Mouse (Mus musculus) liver, embryonic 13.5 days (tissue): ENCODE measurements around the gene Ms4a2. TPM values are rescaled to one million over a fixed set of nuclear protein-coding genes. Genes with fewer than 3 reads are reported as not detected.

Source experiments
- ATAC-seq: fragments of 200-750 bp; cut with Nextera tagmentation; 2 replicates; pipeline ENCODE4 v1.8.0; 2017; ENCODE audit warnings: low read depth, mild to moderate bottlenecking, moderate number of reproducible peaks, moderate library complexity
- DNase-seq: peaks from one replicate; pipeline ENCODE4 v3.0.0; 2022
- H3K27ac ChIP-seq: fragments of 300-500 bp; sonication (generic); 2 replicates; pipeline ENCODE4 v1.5.1; 2015; ENCODE audit warnings: moderate library complexity, mild to moderate bottlenecking, inconsistent platforms
- H3K27me3 ChIP-seq: fragments of 300-500 bp; sonication (generic); 2 replicates; pipeline ENCODE4 v1.6.1; 2015; ENCODE audit warnings: mild to moderate bottlenecking, inconsistent platforms
- H3K36me3 ChIP-seq: fragments of 300-500 bp; sonication (generic); 2 replicates; pipeline ENCODE4 v1.6.1; 2015; ENCODE audit warnings: mild to moderate bottlenecking, inconsistent platforms
- H3K4me1 ChIP-seq: fragments of 300-500 bp; sonication (generic); replicated peaks from 2 replicates; pipeline ENCODE4 v1.6.1; 2015; ENCODE audit warnings: inconsistent platforms
- H3K4me2 ChIP-seq: fragments of 300-500 bp; sonication (generic); 2 replicates; pipeline ENCODE4 v1.6.1; 2015; ENCODE audit warnings: inconsistent platforms, mild to moderate bottlenecking, moderate library complexity
- H3K4me3 ChIP-seq: fragments of 300-500 bp; sonication (generic); replicated peaks from 2 replicates; pipeline ENCODE4 v1.5.1; 2015; ENCODE audit warnings: mild to moderate bottlenecking, inconsistent platforms
- H3K9ac ChIP-seq: fragments of 300-500 bp; sonication (generic); 2 replicates; pipeline ENCODE4 v1.6.1; 2015; ENCODE audit warnings: mild to moderate bottlenecking, inconsistent platforms
- H3K9me3 ChIP-seq: fragments of 300-500 bp; sonication (generic); replicated peaks from 2 replicates; pipeline ENCODE4 v1.6.1; 2016; ENCODE audit warnings: inconsistent platforms
- WGBS: fragments of 180-500 bp; shearing (Covaris S2); methylation state at CpG from one replicate; pipeline ENCODE4 v1.1.7; 2015; ENCODE audit not compliant: insufficient replicate concordance; 5-methylcytosine and 5-hydroxymethylcytosine counted together
- polyA plus RNA-seq: library from polyadenylated mRNA; unstranded; fragments of >200 nt; fragmentation: Nextera tagmentation; extraction: Ambion mirVana; gene quantifications from 2 replicates; pipeline ENCODE4 v1.2.1, GENCODE M21; 2015

Gene Ms4a2
- polyA plus RNA-seq, 1 experiment from 2014 or later, result 0.90 TPM

GRCm38 (mm10) chr19:11589205-11589604 lies 34.3 kb downstream of the Ms4a2 start:
- Histone ChIP-seq H3K27ac (no peak overlapping the region), H3K9me3 (no peaks in the 10 kb centered on the region), H3K4me1 (no peaks in the 10 kb centered on the region), H3K4me3 (no peak overlapping the region), H3K27me3 (no peaks in the 10 kb centered on the region), H3K4me2 (no peak overlapping the region), H3K9ac (no peak overlapping the region), H3K36me3 (no peaks in the 10 kb centered on the region)
- WGBS, result 46% methylated on average over 4 of the region's 4 CpGs
- DNase-seq (no peak), ATAC-seq (no peak)

- ATAC-seq, result no peak
- H3K36me3 ChIP-seq, result no peaks in the 10 kb centered on the region
- no peaks in the 10 kb centered on the region for H3K4me1 ChIP-seq
- H3K27me3 ChIP-seq, result no peaks in the 10 kb centered on the region
- no peak overlapping the region for H3K9ac ChIP-seq
- no peaks in the 10 kb centered on the region for H3K9me3 ChIP-seq
- DNase-seq, result no peak
- H3K4me3 ChIP-seq, result no peak overlapping the region
- no peak overlapping the region for H3K27ac ChIP-seq
- WGBS, result 80% methylated on average over 8 of the region's 8 CpGs
- no peak overlapping the region for H3K4me2 ChIP-seq
Observed at GRCm38 (mm10) chr19:11574965-11575364, 48.6 kb downstream of the Ms4a2 start.

Other genes with a start within 250 kb of the Ms4a2 start
- 0.63 and 1.3 TPM in 2 replicates for gene Ms4a4a, start 248.2 kb downstream of the Ms4a2 start, polyA plus RNA-seq
- gene Ms4a4c, start 218.9 kb downstream of the Ms4a2 start, polyA plus RNA-seq, result 0.78 and 0.83 TPM in 2 replicates
- 0.39 and 0.58 TPM in 2 replicates for gene Ms4a4b, start 180.2 kb downstream of the Ms4a2 start, polyA plus RNA-seq
- 5.2 and 5.7 TPM in 2 replicates for gene Ms4a6c, start 154.4 kb downstream of the Ms4a2 start, polyA plus RNA-seq
- not detected in 2 replicates for gene Gm8369, start 137.8 kb downstream of the Ms4a2 start, polyA plus RNA-seq
- gene Ms4a6b, start 107.2 kb downstream of the Ms4a2 start, polyA plus RNA-seq, result 2.2 and 2.5 TPM in 2 replicates
- 0.21 TPM in 2 replicates for gene Ms4a4d, start 86.9 kb downstream of the Ms4a2 start, polyA plus RNA-seq
- gene Ms4a6d, start 18.9 kb downstream of the Ms4a2 start, polyA plus RNA-seq, result 3.0 and 3.6 TPM in 2 replicates
- 14.7 and 15.1 TPM in 2 replicates for gene Ms4a3, start 17.1 kb upstream of the Ms4a2 start, polyA plus RNA-seq
- gene Oosp2, start 36.8 kb upstream of the Ms4a2 start, polyA plus RNA-seq, result 0.49 TPM in 1 of 2 replicates, not detected in the other
- gene Oosp1, start 67.4 kb upstream of the Ms4a2 start, polyA plus RNA-seq, result not detected in 2 replicates
- gene Oosp3, start 73.3 kb upstream of the Ms4a2 start, polyA plus RNA-seq, result not detected in 2 replicates
- gene Gif, start 123.8 kb upstream of the Ms4a2 start, polyA plus RNA-seq, result not detected in 2 replicates
- 53.8 and 55.6 TPM in 2 replicates for gene Mrpl16, start 146.7 kb upstream of the Ms4a2 start, polyA plus RNA-seq
- gene Stx3, start 195.7 kb upstream of the Ms4a2 start, polyA plus RNA-seq, result 1.9 and 2.0 TPM in 2 replicates
- gene Olfr1417, start 215.5 kb upstream of the Ms4a2 start, polyA plus RNA-seq, result not detected in 2 replicates
- not detected in 2 replicates for gene Olfr1418, start 237.3 kb upstream of the Ms4a2 start, polyA plus RNA-seq